ENCODE assay signal across 15 mouse cellular contexts in the genomic region with DNA sequence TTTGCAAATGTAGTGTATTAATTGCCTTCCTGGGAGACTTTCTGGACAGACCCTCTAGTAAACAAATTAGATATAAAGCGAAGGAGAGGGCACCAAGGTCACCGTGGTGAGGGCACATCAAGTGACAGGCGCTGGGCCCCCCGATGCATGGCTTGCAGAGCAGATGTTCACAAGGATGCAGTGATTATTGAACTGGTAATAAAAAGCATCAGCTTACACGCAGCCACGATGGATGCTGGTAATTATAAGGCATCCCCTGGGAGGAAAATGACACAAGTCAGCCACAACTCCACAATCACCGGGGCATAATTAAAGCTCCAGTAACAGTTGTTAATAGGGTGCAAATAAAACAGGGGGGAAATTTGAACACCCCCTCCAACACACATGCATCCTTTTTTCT.
DNase-seq lines count a peak whose midpoint lies in the region; ATAC-seq lines count a peak whose summit lies in the region.
"Had no signal": no experiment of that assay in that cellular context is flagged by ENCODE, and none has a peak within 500 bp of the region (broad histone marks: within the 10 kb centered on the region; RNA-seq: fewer than 3 reads in every experiment).

No protein-coding gene starts in this region.

- no peaks in the 10 kb centered on the region for H3K36me3 ChIP-seq in midbrain, embryonic 11.5 days (ENCODE audit: control insufficient read depth, insufficient read depth, low read length)
- no peaks in the 10 kb centered on the region for H3K36me3 ChIP-seq in midbrain, embryonic 16.5 days (ENCODE audit: control insufficient read depth, insufficient read depth, low read length)
- no peaks in the 10 kb centered on the region for H3K36me3 ChIP-seq in embryonic facial prominence, embryonic 14.5 days (ENCODE audit: control insufficient read depth, insufficient read depth, low read length)
- no peaks in the 10 kb centered on the region for H3K36me3 ChIP-seq in hindbrain, embryonic 15.5 days
- no peaks in the 10 kb centered on the region for H3K36me3 ChIP-seq in neural tube, embryonic 15.5 days
- H3K36me3 ChIP-seq: heart, embryonic 10.5 days; limb, embryonic 15.5 days had no signal

- WGBS in midbrain, embryonic 11.5 days = 66% methylated on average over 7 of the region's 7 CpGs
- 30% methylated on average over 7 of the region's 7 CpGs for WGBS in midbrain, embryonic 16.5 days
- 29% methylated on average over 7 of the region's 7 CpGs for WGBS in embryonic facial prominence, embryonic 14.5 days
- whole genome bisulfite sequencing in hindbrain, embryonic 15.5 days = 26% methylated on average over 7 of the region's 7 CpGs
- WGBS in neural tube, embryonic 15.5 days = 13% methylated on average over 7 of the region's 7 CpGs

- no peaks in the 10 kb centered on the region for H3K4me1 ChIP-seq in midbrain, embryonic 11.5 days (ENCODE audit: control insufficient read depth, insufficient read depth, low read length)
- H3K4me1 ChIP-seq in midbrain, embryonic 16.5 days (ENCODE audit: control insufficient read depth, insufficient read depth, low read length) = no peaks in the 10 kb centered on the region
- 0 out of 2 replicates have a peak, but pooled peaks cover 8% of the 10 kb centered on the region for H3K4me1 ChIP-seq in embryonic facial prominence, embryonic 14.5 days (ENCODE audit: control insufficient read depth, insufficient read depth, low read length)
- peaks cover 6% of the 10 kb centered on the region for H3K4me1 ChIP-seq in hindbrain, embryonic 15.5 days (replicated peaks)
- peaks cover 9% of the 10 kb centered on the region; the same call in 1 of the 2 replicates for H3K4me1 ChIP-seq in neural tube, embryonic 15.5 days
- H3K4me1 ChIP-seq: heart, embryonic 10.5 days; limb, embryonic 15.5 days had no signal

- H3K9me3 ChIP-seq in midbrain, embryonic 11.5 days (ENCODE audit: control insufficient read depth, low read length) = no peaks in the 10 kb centered on the region
- no peaks in the 10 kb centered on the region for H3K9me3 ChIP-seq in midbrain, embryonic 16.5 days (replicated peaks; ENCODE audit: control insufficient read depth, low read length, poor library complexity, severe bottlenecking)
- no peaks in the 10 kb centered on the region for H3K9me3 ChIP-seq in embryonic facial prominence, embryonic 14.5 days (ENCODE audit: control insufficient read depth, low read length)
- H3K9me3 ChIP-seq in hindbrain, embryonic 15.5 days = no peaks in the 10 kb centered on the region
- H3K9me3 ChIP-seq in neural tube, embryonic 15.5 days (replicated peaks) = no peaks in the 10 kb centered on the region
- H3K9me3 ChIP-seq: heart, embryonic 10.5 days; limb, embryonic 15.5 days had no signal

- no peak overlapping the region for H3K4me2 ChIP-seq in midbrain, embryonic 11.5 days
- H3K4me2 ChIP-seq in midbrain, embryonic 16.5 days (ENCODE audit: low read length) = no peak overlapping the region
- no peak overlapping the region for H3K4me2 ChIP-seq in embryonic facial prominence, embryonic 14.5 days (ENCODE audit: low read depth, low read length)
- no peak overlapping the region; the same call in 1 of the 2 replicates for H3K4me2 ChIP-seq in hindbrain, embryonic 15.5 days
- H3K4me2 ChIP-seq in neural tube, embryonic 15.5 days = no peak overlapping the region
- H3K4me2 ChIP-seq: limb, embryonic 15.5 days had no signal

- no peak overlapping the region for H3K27ac ChIP-seq in midbrain, embryonic 11.5 days (ENCODE audit: low read depth, low read length)
- no peak overlapping the region for H3K27ac ChIP-seq in midbrain, embryonic 16.5 days (ENCODE audit: low read length)
- no peak overlapping the region for H3K27ac ChIP-seq in embryonic facial prominence, embryonic 14.5 days (replicated peaks; ENCODE audit: low read depth, low read length)
- H3K27ac ChIP-seq in hindbrain, embryonic 15.5 days (replicated peaks) = no peak overlapping the region; the same call in 1 of the 2 replicates
- no peak overlapping the region for H3K27ac ChIP-seq in neural tube, embryonic 15.5 days (replicated peaks)
- H3K27ac ChIP-seq: heart, embryonic 10.5 days; limb, embryonic 15.5 days had no signal

- peak; percentile 64 for ATAC-seq in midbrain, embryonic 11.5 days (ENCODE audit: low FRiP score)
- ATAC-seq in midbrain, embryonic 16.5 days = no peak
- ATAC-seq in embryonic facial prominence, embryonic 14.5 days (ENCODE audit: low read depth) = peak; percentile 76; the same call in 1 of the 2 replicates
- peak; percentile 48; the same call in 1 of the 2 replicates for ATAC-seq in hindbrain, embryonic 15.5 days (ENCODE audit: low FRiP score, low read depth)
- peak; percentile 45; the same call in 1 of the 2 replicates for ATAC-seq in neural tube, embryonic 15.5 days (ENCODE audit: low FRiP score)

- intact Hi-C loops in left cerebral cortex, postnatal 25 days (cut with DNase I) = no loop called here

- H3K4me3 ChIP-seq in midbrain, embryonic 11.5 days (ENCODE audit: low read depth, low read length) = no peak overlapping the region
- no peak overlapping the region for H3K4me3 ChIP-seq in midbrain, embryonic 16.5 days (ENCODE audit: low read depth, low read length)
- H3K4me3 ChIP-seq in embryonic facial prominence, embryonic 14.5 days (ENCODE audit: low read depth, low read length) = no peak overlapping the region
- H3K4me3 ChIP-seq in hindbrain, embryonic 15.5 days = no peak overlapping the region
- H3K4me3 ChIP-seq in neural tube, embryonic 15.5 days (replicated peaks) = no peak overlapping the region
- H3K4me3 ChIP-seq: heart, embryonic 10.5 days; limb, embryonic 15.5 days had no signal

- DNase-seq in midbrain, embryonic 11.5 days (ENCODE audit: low spot score, missing footprints) = no peak
- peak; percentile 55 for DNase-seq in embryonic facial prominence, embryonic 14.5 days (ENCODE audit: low spot score)
- DNase-seq in ovary, adult 18-20 months (ENCODE audit: low spot score) = no peak
- DNase-seq in adrenal gland, adult 8-10 months = no peak
- DNase-seq in left cerebral cortex, postnatal 25 days (ENCODE audit: low spot score in 2 of 2) = no peak
- DNase-seq: adrenal gland, postnatal 10 days; B cell, adult 2 months; cerebellum, postnatal 10 days; kidney, adult 2 months; lung, adult 18-20 months had no signal

- no peaks in the 10 kb centered on the region for H3K27me3 ChIP-seq in midbrain, embryonic 11.5 days (ENCODE audit: control insufficient read depth, insufficient read depth, low read length)
- H3K27me3 ChIP-seq in midbrain, embryonic 16.5 days (ENCODE audit: control insufficient read depth, insufficient read depth, low read depth, low read length) = no peaks in the 10 kb centered on the region
- no peaks in the 10 kb centered on the region for H3K27me3 ChIP-seq in embryonic facial prominence, embryonic 14.5 days (replicated peaks; ENCODE audit: control insufficient read depth, insufficient read depth, low read length)
- H3K27me3 ChIP-seq in hindbrain, embryonic 15.5 days = no peaks in the 10 kb centered on the region
- no peaks in the 10 kb centered on the region for H3K27me3 ChIP-seq in neural tube, embryonic 15.5 days (replicated peaks)

- no peak overlapping the region for H3K9ac ChIP-seq in midbrain, embryonic 11.5 days (ENCODE audit: low read length)
- H3K9ac ChIP-seq in midbrain, embryonic 16.5 days (ENCODE audit: low read depth, low read length) = no peak overlapping the region
- no peak overlapping the region for H3K9ac ChIP-seq in embryonic facial prominence, embryonic 14.5 days (ENCODE audit: low read depth, low read length)
- H3K9ac ChIP-seq in hindbrain, embryonic 15.5 days = no peak overlapping the region
- no peak overlapping the region for H3K9ac ChIP-seq in neural tube, embryonic 15.5 days (replicated peaks)
- H3K9ac ChIP-seq: limb, embryonic 15.5 days had no signal
